Mouse (Mus musculus) mammary gland, adult 2 months (tissue): ENCODE data around the gene Blvrb. TPM values are rescaled to one million over a fixed set of nuclear protein-coding genes. Genes with fewer than 3 reads are reported as not detected.

Source experiments
- polyA plus RNA-seq: library from polyadenylated mRNA; depleted of rRNA; stranded (reverse); fragments of >200 nt; gene quantifications from 2 replicates; pipeline ENCODE4 v1.2.3, GENCODE M21; 2012; ENCODE audit warnings: low replicate concordance; rRNA removed

Blvrb gene
- 112 and 190 TPM in 2 replicates for polyA plus RNA-seq

DNA sequence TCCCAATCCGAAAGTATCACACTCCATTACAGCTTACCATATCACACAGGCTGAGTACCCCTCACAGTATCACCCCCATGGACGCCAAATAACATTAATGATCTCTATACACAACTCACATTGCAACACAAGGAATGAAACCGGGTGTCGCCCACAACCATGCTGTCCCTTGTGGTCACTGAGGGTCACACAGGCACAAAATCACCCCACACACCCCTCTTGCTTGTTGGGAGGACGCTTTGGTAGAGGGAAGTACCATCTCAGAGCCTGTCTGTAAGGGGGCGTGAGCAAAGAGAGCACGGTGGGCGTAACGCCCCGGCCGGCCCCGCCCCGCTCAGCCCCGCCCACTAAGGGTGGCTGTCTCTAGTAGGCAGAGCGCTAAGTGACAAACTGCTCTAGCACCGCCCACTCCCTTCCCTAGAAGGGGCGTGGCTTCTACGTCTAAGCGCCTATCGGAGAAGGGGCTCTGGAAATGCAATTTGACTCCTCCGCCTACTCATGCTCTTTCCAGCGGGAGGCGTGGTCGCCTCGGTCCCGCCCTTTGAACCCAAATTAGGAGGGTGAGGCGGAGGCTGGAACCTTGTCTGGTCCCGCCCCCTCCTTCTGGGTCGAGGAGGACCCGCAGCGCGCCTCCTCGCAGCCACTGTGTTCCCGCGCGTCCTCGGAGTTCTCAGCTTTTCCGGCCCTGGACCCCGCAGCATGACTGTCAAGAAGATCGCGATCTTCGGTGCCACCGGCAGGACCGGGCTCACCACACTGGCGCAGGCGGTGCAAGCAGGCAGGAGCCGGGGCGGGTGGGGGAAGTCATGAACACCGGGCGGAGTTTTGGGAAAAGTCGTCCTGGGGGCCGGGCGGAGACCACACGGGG lies at the start of gene Blvrb, which contains the start of gene Sptbn4:
TSS of gene Blvrb (plus strand) at position 560 of the 868 bp plus-strand sequence.
TSS of gene Sptbn4 (minus strand) at position 268 of the 868 bp plus-strand sequence.

DNA sequence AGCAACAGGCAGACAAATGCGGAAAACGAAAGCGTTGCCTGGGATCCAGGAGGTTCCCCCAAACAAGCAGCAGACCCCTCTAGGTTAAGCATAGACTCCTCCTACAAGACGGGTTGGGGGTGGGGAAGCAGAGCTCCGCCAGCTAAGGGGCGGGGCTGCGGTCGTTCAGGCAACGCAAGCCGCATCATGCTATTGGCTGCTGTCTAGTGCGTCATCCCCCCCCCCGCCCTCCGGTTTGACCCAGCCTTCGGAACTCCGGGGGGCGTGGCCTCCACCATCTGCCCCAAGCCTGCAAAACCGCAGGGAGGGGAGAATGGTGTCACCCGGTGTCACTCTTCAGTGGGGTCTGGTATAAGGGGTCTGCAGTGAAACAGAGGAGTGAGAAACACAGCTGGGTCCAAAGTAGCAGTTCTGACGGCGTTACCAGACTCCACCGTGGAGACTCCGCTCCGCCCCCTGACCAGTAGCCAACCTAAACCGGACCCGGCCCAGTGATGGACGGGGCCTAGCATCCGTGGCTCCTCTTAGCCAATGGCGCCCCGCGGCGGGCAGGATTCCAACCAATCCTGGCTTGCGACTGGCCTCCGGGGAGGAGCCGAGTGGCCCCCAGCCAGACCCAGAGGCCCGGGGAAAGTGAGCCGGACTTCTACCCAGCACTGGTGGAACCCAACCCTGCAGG lies 25.5 kb downstream of the Blvrb start, which contains the start of gene Sertad3:
TSS of gene Sertad3 (plus strand) at position 613 of the 679 bp plus-strand sequence.

DNA sequence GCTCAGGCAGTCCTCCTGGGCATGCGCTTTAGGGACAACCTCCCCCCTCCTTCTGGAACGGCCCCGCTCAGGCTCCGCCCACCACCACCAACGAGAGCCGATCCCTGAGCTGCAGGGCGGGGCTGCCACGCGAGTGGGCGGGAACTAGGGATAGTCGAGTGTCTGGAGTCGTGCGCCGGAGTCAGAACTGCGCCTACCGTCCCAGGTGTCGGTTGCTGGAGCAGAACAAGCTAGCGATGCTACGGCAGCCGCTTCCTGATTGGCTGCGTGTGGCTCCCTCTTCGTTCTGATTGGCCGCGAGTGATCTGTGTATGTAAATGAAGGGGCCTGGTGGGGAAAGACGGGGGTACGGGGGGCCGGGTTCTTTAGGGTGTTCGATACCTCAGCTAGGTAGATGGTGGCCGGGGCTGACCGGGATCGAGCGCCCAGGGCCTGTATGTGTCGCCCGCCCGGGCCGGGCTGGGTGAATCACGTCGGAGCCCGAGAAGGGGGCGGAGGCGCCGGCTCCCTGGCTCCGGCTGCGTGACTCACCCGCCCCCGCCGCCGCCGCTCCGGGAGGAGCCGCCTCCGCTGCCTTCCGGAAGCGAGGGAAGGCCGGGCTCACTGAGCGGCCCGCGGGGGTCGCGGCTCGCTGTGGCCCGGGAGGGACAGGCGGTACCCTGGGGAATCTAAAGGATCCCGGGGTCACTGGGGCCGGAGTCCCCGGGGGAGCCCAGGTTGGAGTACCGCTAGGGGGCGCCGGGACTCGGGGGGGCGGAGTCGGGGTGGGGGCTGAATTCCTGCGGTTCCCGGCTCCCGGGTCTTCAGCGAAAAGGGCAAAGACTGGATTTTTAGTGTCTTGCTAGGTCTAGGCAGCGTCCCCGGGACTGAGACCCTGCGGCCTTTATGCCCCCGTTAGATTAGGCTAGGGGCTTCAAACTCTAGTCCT lies 39.3 kb downstream of the Blvrb start, which contains the start of gene Sertad1:
TSS of gene Sertad1 (plus strand) at position 141 of the 928 bp plus-strand sequence.

DNA sequence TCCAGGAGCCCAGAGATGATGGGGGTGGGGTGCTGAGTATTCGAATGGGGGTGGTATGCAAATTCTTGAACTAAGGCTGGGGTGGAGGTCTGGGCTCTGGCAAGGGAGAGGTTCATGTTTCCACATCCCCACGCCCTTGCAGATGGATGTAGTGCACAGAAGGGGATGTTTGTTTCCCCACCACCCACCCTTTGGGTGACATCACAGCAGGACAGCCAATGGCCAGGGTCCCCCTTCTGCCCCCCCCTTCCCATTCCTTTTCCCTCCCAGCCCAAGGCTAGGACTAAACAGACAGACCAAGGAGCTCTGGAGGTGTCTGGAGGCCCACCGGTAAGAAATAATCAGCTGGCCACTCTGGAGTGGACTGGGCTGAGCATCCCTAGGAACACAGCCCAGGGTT lies 51.3 kb downstream of the Blvrb start, which contains the start of gene Prx:
TSS of gene Prx (plus strand) at position 289 of the 400 bp plus-strand sequence.

Other genes starting within 250 kb of the Blvrb start
- 10.9 and 11.3 TPM in 2 replicates for gene Itpkc, start 219.3 kb upstream of the Blvrb start, polyA plus RNA-seq
- 54.2 and 84.1 TPM in 2 replicates for gene Coq8b, start 215.0 kb upstream of the Blvrb start, polyA plus RNA-seq
- gene Numbl, start 189.5 kb upstream of the Blvrb start, polyA plus RNA-seq: 34.2 and 70.1 TPM in 2 replicates
- 151 and 265 TPM in 2 replicates for gene Ltbp4, start 110.3 kb upstream of the Blvrb start, polyA plus RNA-seq
- 82.8 and 146 TPM in 2 replicates for gene Shkbp1, start 92.0 kb upstream of the Blvrb start, polyA plus RNA-seq
- not detected in 2 replicates for gene Gm20479, start 90.6 kb upstream of the Blvrb start, polyA plus RNA-seq
- gene Sptbn4, start 292 bp upstream of the Blvrb start, polyA plus RNA-seq: 0.23 and 0.72 TPM in 2 replicates
- gene Sertad3, start 25.8 kb downstream of the Blvrb start, polyA plus RNA-seq: 14.9 and 18.0 TPM in 2 replicates
- gene Sertad1, start 38.9 kb downstream of the Blvrb start, polyA plus RNA-seq: 32.7 and 59.9 TPM in 2 replicates
- gene Prx, start 51.3 kb downstream of the Blvrb start, polyA plus RNA-seq: 7.0 and 8.2 TPM in 2 replicates
- gene Hipk4, start 75.3 kb downstream of the Blvrb start, polyA plus RNA-seq: 0.87 and 0.96 TPM in 2 replicates
- 181 and 187 TPM in 2 replicates for gene Pld3, start 105.2 kb downstream of the Blvrb start, polyA plus RNA-seq
- 28.5 and 46.1 TPM in 2 replicates for gene 2310022A10Rik, start 105.3 kb downstream of the Blvrb start, polyA plus RNA-seq
- gene Akt2, start 143.6 kb downstream of the Blvrb start, polyA plus RNA-seq: 167 and 222 TPM in 2 replicates
- not detected in 2 replicates for gene Ttc9b, start 205.9 kb downstream of the Blvrb start, polyA plus RNA-seq
- 16.1 and 46.0 TPM in 2 replicates for gene Map3k10, start 226.6 kb downstream of the Blvrb start, polyA plus RNA-seq
- 0.25 and 0.27 TPM in 2 replicates for gene Zfp607b, start 241.4 kb downstream of the Blvrb start, polyA plus RNA-seq